Mouse (Mus musculus): ENCODE results near the gene Olfr1252. TPM values are rescaled to one million over a fixed set of nuclear protein-coding genes. Genes with fewer than 3 reads are reported as not detected.

The Olfr1252 gene
- total RNA-seq (2021) = not detected
- long read RNA-seq, experiment 1 = 0 reads
- long read RNA-seq, experiment 2 = 0 reads

DNA sequence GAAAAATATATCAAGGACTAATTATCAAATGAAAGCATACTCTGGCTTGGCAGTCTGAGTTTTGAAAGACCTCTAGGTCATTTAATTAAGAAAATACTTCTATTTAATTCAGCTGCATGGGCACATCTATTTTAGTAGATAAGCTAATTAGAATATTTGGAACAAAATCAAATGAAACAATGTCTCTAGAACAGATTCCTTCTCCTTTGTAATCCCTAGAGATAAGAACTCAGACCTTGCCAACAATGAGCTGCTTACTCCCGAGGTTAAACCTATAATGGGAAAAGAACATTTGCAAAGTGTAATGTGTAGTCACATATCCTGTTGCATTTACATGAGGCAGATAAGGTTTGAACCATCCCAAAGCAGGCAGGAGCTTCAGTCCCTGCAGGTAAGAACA is at the start of gene Olfr1252:
Gene Olfr1252 (minus strand): TSS at position 101 of the 400 bp plus-strand sequence.
- no peak for DNase-seq
- intact Hi-C loops (cut with DNase I) = no loop called here

- no peak for DNase-seq
- intact Hi-C loops (cut with DNase I) = no loop called here
These were observed 32.2 kb upstream of the Olfr1252 start, which contains the start of gene Olfr1253 for GRCm38 (mm10) chr2:89756990-89757389. Olfr1253 (minus strand) TSS chr2:89757090.

GRCm38 (mm10) chr2:89691980-89692379 is 32.8 kb downstream of the Olfr1252 start:
- no peak for DNase-seq
- intact Hi-C loops (cut with DNase I) = no loop called here

GRCm38 (mm10) chr2:89671836-89672235 is 53.0 kb downstream of the Olfr1252 start, which contains the start of gene Olfr1251:
Olfr1251 (minus strand) TSS chr2:89671936.
- DNase-seq = no peak
- intact Hi-C loops (cut with DNase I) = no loop called here

Other genes with a start within 250 kb of the Olfr1252 start
- not detected for gene Olfr1241, start 237.9 kb downstream of the Olfr1252 start, total RNA-seq (2021)
- gene Olfr1242, start 226.7 kb downstream of the Olfr1252 start, total RNA-seq (2021) = not detected
- not detected for gene Olfr1243, start 193.5 kb downstream of the Olfr1252 start, total RNA-seq (2021)
- not detected for gene Olfr1245, start 146.6 kb downstream of the Olfr1252 start, total RNA-seq (2021)
- gene Olfr1246, start 131.9 kb downstream of the Olfr1252 start, total RNA-seq (2021) = not detected
- gene Olfr1247, start 110.9 kb downstream of the Olfr1252 start, total RNA-seq (2021) = under 1 TPM in 1 of 2 experiments, not detected in 1; 0.05 TPM
- not detected for gene Olfr1248, start 106.8 kb downstream of the Olfr1252 start, total RNA-seq (2021)
- not detected for gene Olfr1249, start 90.0 kb downstream of the Olfr1252 start, total RNA-seq (2021)
- gene Olfr1250, start 63.5 kb downstream of the Olfr1252 start, total RNA-seq (2021) = not detected
- not detected for gene Olfr1251, start 53.1 kb downstream of the Olfr1252 start, total RNA-seq (2021)
- not detected for gene Olfr1253, start 32.1 kb upstream of the Olfr1252 start, total RNA-seq (2021)
- not detected for gene Olfr1254, start 68.6 kb upstream of the Olfr1252 start, total RNA-seq (2021)
- gene Olfr1255, start 87.0 kb upstream of the Olfr1252 start, total RNA-seq (2021) = not detected
- gene Olfr1256, start 116.5 kb upstream of the Olfr1252 start, total RNA-seq (2021) = not detected
- not detected for gene Olfr48, start 123.2 kb upstream of the Olfr1252 start, total RNA-seq (2021)
- not detected for gene Olfr1257, start 153.4 kb upstream of the Olfr1252 start, total RNA-seq (2021)
- gene Olfr1258, start 202.3 kb upstream of the Olfr1252 start, total RNA-seq (2021) = not detected
- not detected for gene Olfr1259, start 223.7 kb upstream of the Olfr1252 start, total RNA-seq (2021)
- not detected for gene Olfr1260, start 249.3 kb upstream of the Olfr1252 start, total RNA-seq (2021)